Mouse (Mus musculus) spleen, adult 2 months (tissue): Measurements from ENCODE around the gene Commd1.

ENCODE experiments used
- CTCF ChIP-seq: fragments of 200-500 bp; IDR thresholded peaks from 2 replicates; pipeline ENCODE4 v1.5.1; 2011; ENCODE audit warnings: mild to moderate bottlenecking, inconsistent platforms; ENCODE audit not compliant: insufficient read depth, insufficient read length, insufficient replicate concordance; ENCODE audit errors: extremely low read depth
- POLR2A ChIP-seq: fragments of 200-500 bp; IDR thresholded peaks from 2 replicates; pipeline ENCODE4 v1.6.1; 2011; ENCODE audit warnings: low read depth, low read length, inconsistent platforms

- TF ChIP-seq CTCF, result no peak
- no peak for TF ChIP-seq POLR2A
These were observed 3.5 kb downstream of the Commd1 start for GRCm38 (mm10) chr11:22978711-22979110.
